8 mouse cellular contexts compared by ENCODE assay signal in genomic region chr3:75981031-75981750, GRCm38 (mm10). TPM values are rescaled to one million over a fixed set of nuclear protein-coding genes. Genes with fewer than 3 reads are reported as not detected.
DNase-seq lines count a peak whose midpoint lies in the region; ATAC-seq and TF ChIP-seq lines count a peak whose summit lies in the region.
"Not testable (repeated sequence)": the region's sequence is repeated elsewhere in the genome, so short reads cannot be mapped to it uniquely, and the experiment has no call there.

No protein-coding gene starts in this region.

- peak; percentile 19 for DNase-seq in MEL-GATA-1-ER (ENCODE audit: extremely low read depth, low read depth)
- peak; percentile 3 for DNase-seq in gastrocnemius, adult 18-20 months (ENCODE audit: low spot score)
- peak; percentile 2 for DNase-seq in hindbrain, postnatal 0 days (ENCODE audit: low spot score)
- DNase-seq in kidney, postnatal 36 days = peak; percentile 21 to 28
- peak; percentile 30 for DNase-seq in lung, embryonic 14.5 days
- DNase-seq in midbrain, embryonic 14.5 days = peak; percentile 15
- DNase-seq in thymus, adult 2 months = peak; percentile 16

- H3K27ac ChIP-seq in hindbrain, postnatal 0 days; lung, embryonic 14.5 days (ENCODE audit: low read depth); midbrain, embryonic 14.5 days (replicated peaks; ENCODE audit: low read depth, low read length); thymus, adult 2 months (ENCODE audit: control insufficient read depth, insufficient read depth, low read length): not testable (repeated sequence)

- TF ChIP-seq POLR2A in thymus, adult 2 months (IDR thresholded peaks at IDR 0.05; ENCODE audit: control insufficient read depth, extremely low read depth, insufficient read depth, low read length, poor library complexity) = not testable (repeated sequence)

- 85% methylated on average over 2 of the region's 2 CpGs for WGBS in hindbrain, postnatal 0 days
- 73% methylated on average over 2 of the region's 2 CpGs for WGBS in lung, embryonic 14.5 days
- WGBS in midbrain, embryonic 14.5 days = 82% methylated on average over 2 of the region's 2 CpGs
- WGBS in thymus, adult 2 months = 84% methylated on average over 2 of the region's 2 CpGs

- H3K36me3 ChIP-seq in hindbrain, postnatal 0 days (ENCODE audit: insufficient read depth, low read length); lung, embryonic 14.5 days (ENCODE audit: insufficient read depth); midbrain, embryonic 14.5 days (ENCODE audit: control insufficient read depth, insufficient read depth, low read length); thymus, adult 2 months (ENCODE audit: control insufficient read depth, insufficient read depth, low read length): not testable (repeated sequence)

- H3K9me3 ChIP-seq in hindbrain, postnatal 0 days (ENCODE audit: low read length); lung, embryonic 14.5 days (ENCODE audit: low read depth, low read length); midbrain, embryonic 14.5 days (ENCODE audit: control insufficient read depth, low read length): not testable (repeated sequence)

- not testable (repeated sequence) for H3K4me2 ChIP-seq in hindbrain, postnatal 0 days (ENCODE audit: low read depth, low read length); lung, embryonic 14.5 days; midbrain, embryonic 14.5 days (ENCODE audit: low read length)

- not testable (repeated sequence) for H3K4me3 ChIP-seq in hindbrain, postnatal 0 days (ENCODE audit: low read length); lung, embryonic 14.5 days (ENCODE audit: low read depth, low read length); midbrain, embryonic 14.5 days (replicated peaks; ENCODE audit: low read depth, low read length); thymus, adult 2 months (ENCODE audit: control insufficient read depth, insufficient read depth, low read length)

- not testable (repeated sequence) for H3K9ac ChIP-seq in hindbrain, postnatal 0 days (replicated peaks; ENCODE audit: low read length); lung, embryonic 14.5 days; midbrain, embryonic 14.5 days (replicated peaks; ENCODE audit: low read length)

- ATAC-seq in common myeloid progenitor, adult 5-6 weeks (replicated peaks; ENCODE audit: low read depth, poor library complexity, severe bottlenecking) = peak; percentile 97
- ATAC-seq in hindbrain, postnatal 0 days; lung, embryonic 14.5 days (ENCODE audit: insufficient read depth); midbrain, embryonic 14.5 days (ENCODE audit: low FRiP score, low TSS enrichment): not testable (repeated sequence)

- not testable (repeated sequence) for H3K27me3 ChIP-seq in hindbrain, postnatal 0 days (ENCODE audit: insufficient read depth, low read length); lung, embryonic 14.5 days (ENCODE audit: insufficient read depth, low read length); midbrain, embryonic 14.5 days (ENCODE audit: control insufficient read depth, insufficient read depth, low read length); thymus, adult 2 months (ENCODE audit: control insufficient read depth, insufficient read depth, low read length)

- not testable (repeated sequence) for H3K4me1 ChIP-seq in hindbrain, postnatal 0 days (ENCODE audit: insufficient read depth, low read length); lung, embryonic 14.5 days (ENCODE audit: insufficient read depth); midbrain, embryonic 14.5 days (ENCODE audit: control insufficient read depth, insufficient read depth, low read length); thymus, adult 2 months (replicated peaks; ENCODE audit: control insufficient read depth, insufficient read depth, low read length)

- TF ChIP-seq CTCF in hindbrain, postnatal 0 days (IDR thresholded peaks at IDR 0.05; ENCODE audit: low read depth) = peak; percentile 41
- peak; percentile 21 for TF ChIP-seq CTCF in lung, embryonic 14.5 days (IDR thresholded peaks at IDR 0.05; ENCODE audit: low read depth)
- not testable (repeated sequence) for TF ChIP-seq CTCF in thymus, adult 2 months (IDR thresholded peaks at IDR 0.05; ENCODE audit: borderline replicate concordance, control insufficient read depth, extremely low read depth, insufficient read depth, low read length, poor library complexity)

RNA-seq across cellular contexts. Expression of gene Golim4, which starts 24.4 kb away (rescaled TPM):
- total RNA-seq in common myeloid progenitor, adult 5-6 weeks (2017) = 45.7 and 51.3 TPM in 2 replicates
- total RNA-seq in gastrocnemius, adult 18-20 months (2021) = 1 to 10 TPM; 5.3 to 7.5 TPM
- total RNA-seq in hindbrain, postnatal 0 days (2014; rRNA removed) = 15.1 and 22.5 TPM in 2 replicates
- 21.6 and 23.3 TPM in 2 replicates for polyA plus RNA-seq in hindbrain, postnatal 0 days (2015; fragmentation: Nextera tagmentation; extraction: Ambion mirVana)
- polyA plus RNA-seq in lung, embryonic 14.5 days (2014; fragmentation: Nextera tagmentation; extraction: Ambion mirVana) = 47.8 and 48.3 TPM in 2 replicates
- 15.2 and 20.6 TPM in 2 replicates for polyA plus RNA-seq in midbrain, embryonic 14.5 days (2014; fragmentation: Nextera tagmentation; extraction: Ambion mirVana)
- polyA plus RNA-seq in thymus, adult 2 months (2012; rRNA removed) = 12.9 and 16.1 TPM in 2 replicates
